Mouse (Mus musculus) heart, adult 2 months (tissue): ENCODE data around the gene Cdk4. TPM values are rescaled to one million over a fixed set of nuclear protein-coding genes. Genes with fewer than 3 reads are reported as not detected.

Experiments used
- DNase-seq, 2 experiments: peaks; one replicate each; pipeline ENCODE4 v3.0.0; 2021
- H3K27ac ChIP-seq: fragments of 200-600 bp; 2 replicates; pipeline ENCODE4 v1.8.1; 2022
- H3K27me3 ChIP-seq: fragments of 200-500 bp; 2 replicates; pipeline ENCODE4 v1.6.1; 2012; ENCODE audit warnings: mild to moderate bottlenecking, low read length, inconsistent platforms, mixed read lengths; ENCODE audit not compliant: control insufficient read depth, insufficient read depth
- H3K36me3 ChIP-seq: fragments of 200-500 bp; 2 replicates; pipeline ENCODE4 v1.6.1; 2012; ENCODE audit warnings: low read length, inconsistent platforms; ENCODE audit not compliant: control insufficient read depth, insufficient read depth
- H3K4me1 ChIP-seq: fragments of 200-500 bp; 2 replicates; pipeline ENCODE4 v1.6.1; 2011; ENCODE audit warnings: low read length; ENCODE audit not compliant: control insufficient read depth, insufficient read depth
- H3K4me3 ChIP-seq: fragments of 200-600 bp; 2 replicates; pipeline ENCODE4 v1.8.1; 2022
- H3K79me2 ChIP-seq: fragments of 200-500 bp; replicated peaks from 2 replicates; pipeline ENCODE4 v1.6.1; 2012; ENCODE audit warnings: mild to moderate bottlenecking, inconsistent platforms, low read length, moderate library complexity, mixed read lengths; ENCODE audit not compliant: control insufficient read depth, insufficient read depth
- H3K9ac ChIP-seq: fragments of 200-500 bp; 2 replicates; pipeline ENCODE4 v1.6.1; 2012; ENCODE audit warnings: low read depth, mild to moderate bottlenecking, control low read depth, inconsistent platforms, low read length, mixed read lengths
- CTCF ChIP-seq: fragments of 200-600 bp; IDR thresholded peaks from 2 replicates; pipeline ENCODE4 v1.8.1; 2022; ENCODE audit warnings: antibody characterized with exemption, mild to moderate bottlenecking, moderate library complexity
- EP300 ChIP-seq: fragments of 200-500 bp; IDR thresholded peaks from 2 replicates; pipeline ENCODE4 v1.6.1; 2011; ENCODE audit warnings: low read depth, low read length, control low read depth; ENCODE audit not compliant: insufficient read depth
- POLR2A ChIP-seq: fragments of 200-500 bp; IDR thresholded peaks from 2 replicates; pipeline ENCODE4 v1.6.1; 2011; ENCODE audit warnings: mild to moderate bottlenecking, low read depth, low read length, control low read depth; ENCODE audit not compliant: insufficient read depth
- WGBS: fragments of 180-500 bp; shearing (Covaris S2); methylation state at CpG from one replicate; pipeline ENCODE4 v1.1.7; 2018; 5-methylcytosine and 5-hydroxymethylcytosine counted together
- intact Hi-C: fragments of 180-260 bp; cut with DNase I; formaldehyde crosslinking; loops from one replicate; pipeline ENCODE4 v1.15.1; 2025
- polyA plus RNA-seq: library from polyadenylated mRNA; depleted of rRNA; stranded (reverse); fragments of >200 nt; gene quantifications from 2 replicates; pipeline ENCODE4 v1.2.3, GENCODE M21; 2012
- total RNA-seq, 2 experiments: library from RNA; stranded (reverse); gene quantifications; 2 replicates each; pipeline ENCODE4 v1.2.3; 2021

Cdk4 gene
- total and polyA plus RNA-seq, 3 experiments: 77.8 to 110 (median 83.0) TPM

GRCm38 (mm10) chr10:127054646-127055045 is 8.7 kb upstream of the Cdk4 start:
- Histone ChIP-seq H3K4me1 (no peaks in the 10 kb centered on the region), H3K27ac (no peak overlapping the region), H3K4me3 (no peak overlapping the region), H3K27me3 (peaks cover 3% of the 10 kb centered on the region; the same call in 1 of the 2 replicates), H3K79me2 (no peaks in the 10 kb centered on the region), H3K9ac (no peak overlapping the region), H3K36me3 (no peaks in the 10 kb centered on the region)
- WGBS: 73% methylated on average over 4 of the region's 4 CpGs
- intact Hi-C loops: no loop called here
- TF ChIP-seq CTCF (no peak), EP300 (no peak), POLR2A (no peak)
- DNase-seq: no peak

- no peaks in the 10 kb centered on the region for H3K27me3 ChIP-seq
- TF ChIP-seq CTCF: no peak
- TF ChIP-seq POLR2A: no peak
- TF ChIP-seq EP300: no peak
These were observed 7.9 kb upstream of the Cdk4 start for GRCm38 (mm10) chr10:127055406-127055805.

GRCm38 (mm10) chr10:127056490-127056889 is 6.8 kb upstream of the Cdk4 start:
- Histone ChIP-seq H3K4me3 (no peak overlapping the region), H3K79me2 (no peaks in the 10 kb centered on the region), H3K36me3 (no peaks in the 10 kb centered on the region), H3K27ac (no peak overlapping the region), H3K4me1 (peaks cover 2% of the 10 kb centered on the region; the same call in 1 of the 2 replicates), H3K9ac (no peak overlapping the region), H3K27me3 (no peaks in the 10 kb centered on the region)
- intact Hi-C loops: no loop called here
- TF ChIP-seq CTCF (no peak), POLR2A (no peak), EP300 (no peak)
- DNase-seq: no peak
- WGBS: 88% methylated on average over 20 of the region's 20 CpGs

More at GRCm38 (mm10) chr10:127055406-127055805, 7.9 kb upstream of the Cdk4 start:
- Histone ChIP-seq H3K36me3 (no peaks in the 10 kb centered on the region), H3K27ac (no peak overlapping the region), H3K4me1 (peaks cover under 1% of the 10 kb centered on the region; the same call in 1 of the 2 replicates), H3K4me3 (no peak overlapping the region), H3K9ac (no peak overlapping the region), H3K79me2 (no peaks in the 10 kb centered on the region)
- WGBS: 81% methylated on average over 8 of the region's 8 CpGs
- no peak for DNase-seq
- intact Hi-C loops: no loop called here

- 11% methylated on average over 9 of the region's 9 CpGs for WGBS
- Histone ChIP-seq H3K27ac (no peak overlapping the region), H3K36me3 (no peaks in the 10 kb centered on the region), H3K27me3 (no peaks in the 10 kb centered on the region), H3K79me2 (no peaks in the 10 kb centered on the region), H3K4me1 (peaks cover 4% of the 10 kb centered on the region; the same call in 1 of the 2 replicates), H3K4me3 (no peak overlapping the region), H3K9ac (no peak overlapping the region)
- intact Hi-C loops: no loop called here
- DNase-seq: peak; percentile 73 to 81
- TF ChIP-seq CTCF (peak; percentile 98), POLR2A (no peak)
These were observed 5.2 kb upstream of the Cdk4 start for GRCm38 (mm10) chr10:127058161-127058560.

GRCm38 (mm10) chr10:127058708-127059107 is 4.6 kb upstream of the Cdk4 start:
- no peaks in the 10 kb centered on the region for H3K79me2 ChIP-seq
- no peaks in the 10 kb centered on the region for H3K27me3 ChIP-seq
- H3K9ac ChIP-seq: no peak overlapping the region
- WGBS: 11% methylated on average over 8 of the region's 8 CpGs
- H3K36me3 ChIP-seq: no peaks in the 10 kb centered on the region
- peak overlapping the region; percentile 66; the same call in 1 of the 2 replicates for H3K4me3 ChIP-seq
- no peak for DNase-seq
- TF ChIP-seq EP300: no peak
- TF ChIP-seq CTCF: no peak
- intact Hi-C loops: no loop called here
- no peak overlapping the region for H3K27ac ChIP-seq
- peaks cover 4% of the 10 kb centered on the region; the same call in 1 of the 2 replicates for H3K4me1 ChIP-seq

GRCm38 (mm10) chr10:127059174-127059967 is 4.0 kb upstream of the Cdk4 start:
- no peak for DNase-seq
- intact Hi-C loops: no loop called here
- Histone ChIP-seq H3K9ac (peak overlapping the region; percentile 72), H3K27ac (no peak overlapping the region), H3K4me1 (peaks cover 5% of the 10 kb centered on the region), H3K79me2 (no peaks in the 10 kb centered on the region), H3K4me3 (peak overlapping the region; percentile 66), H3K36me3 (no peaks in the 10 kb centered on the region), H3K27me3 (no peaks in the 10 kb centered on the region)
- 1% methylated on average over 73 of the region's 92 CpGs for WGBS
- TF ChIP-seq EP300: no peak
- TF ChIP-seq POLR2A: no peak
- no peak for TF ChIP-seq CTCF
